Mouse (Mus musculus): ENCODE results near the gene Gm49394. TPM values are rescaled to one million over a fixed set of nuclear protein-coding genes. Genes with fewer than 3 reads are reported as not detected.

The Gm49394 gene
- not detected in 2 replicates for polyA plus RNA-seq (2015; fragmentation: Nextera tagmentation; extraction: Ambion mirVana)

DNA sequence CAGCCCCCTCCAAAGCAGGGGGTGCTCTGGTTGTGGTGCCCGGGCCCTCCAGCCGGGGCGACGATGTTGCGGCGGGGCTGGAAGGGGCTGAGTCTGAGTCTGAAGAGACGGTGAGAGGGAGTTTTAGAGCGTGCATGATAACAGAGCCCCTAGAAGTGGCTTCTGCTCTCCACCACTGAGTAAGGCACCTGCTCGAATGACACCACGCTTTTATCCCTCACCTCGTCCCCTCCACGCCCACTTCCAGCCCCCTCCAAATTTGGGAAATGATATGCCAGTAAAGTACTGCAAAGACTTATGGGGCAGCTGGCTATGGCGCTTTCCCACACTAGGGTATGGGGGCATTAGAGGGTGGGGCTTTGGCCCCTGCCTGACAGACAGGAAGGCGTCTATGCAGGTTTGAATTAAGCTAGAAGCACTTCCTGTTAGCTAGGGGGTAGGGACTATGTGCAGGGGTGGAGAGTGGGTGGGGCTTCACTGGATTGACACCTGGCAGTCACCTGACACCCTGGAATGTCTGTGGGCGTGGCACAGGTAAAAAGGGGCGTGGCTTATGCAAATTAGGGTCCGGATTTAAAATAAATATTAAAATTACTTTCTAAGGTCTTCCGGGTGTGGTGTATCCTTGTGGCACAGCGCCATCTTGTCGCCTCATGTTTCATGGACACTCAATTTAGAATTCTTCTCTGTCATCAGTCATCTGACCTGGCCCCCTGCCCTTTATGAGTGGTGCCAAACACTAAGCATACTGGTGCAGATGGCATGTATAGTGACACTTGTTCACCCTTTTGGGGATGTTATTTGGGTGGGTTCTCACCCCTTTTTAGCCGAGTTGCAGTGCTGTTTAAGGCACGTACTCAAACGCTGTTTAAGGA is at the start of gene Gm49394:
TSS of gene Gm49394 (minus strand) at position 192 of the 875 bp plus-strand sequence.

DNA sequence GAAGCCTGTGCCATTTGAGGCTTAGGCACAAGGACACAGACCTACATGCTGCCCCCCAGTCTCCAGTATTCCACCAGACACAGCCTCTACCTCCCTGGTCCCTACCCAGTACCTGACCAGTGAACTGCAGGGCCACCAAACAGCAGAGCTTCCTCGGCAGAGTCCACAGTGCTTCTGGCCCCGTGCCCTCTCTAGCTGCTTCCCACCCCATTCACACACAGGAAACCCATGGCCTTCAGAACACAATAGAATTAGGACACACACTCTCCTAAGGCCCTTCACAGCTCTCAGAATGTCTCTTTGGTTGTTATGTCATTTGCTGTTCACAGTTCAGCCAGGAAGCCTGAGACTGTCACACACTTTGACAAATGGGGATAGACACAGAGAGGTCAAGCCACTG is 3.1 kb downstream of the Gm49394 start, which contains the start of gene Igf2:
TSS of gene Igf2 (minus strand) at position 158 of the 400 bp plus-strand sequence.

MicroRNAs within 50 kb of the gene (microRNA counts, 519-probe panel; counts per million panel counts)
- 40.5 counts per million for microRNA mmu-miR-483

Small RNA genes lying within 50 kb of the gene (microRNA-seq; reads per million reads assigned to microRNA genes)
- gene Mir483, result 337 reads per million, percentile 62 among the genes with 10 or more reads in this experiment

Other genes starting within 250 kb of the Gm49394 start
- 0.35 TPM in 1 of 2 replicates, not detected in the other for gene Syt8, start 235.1 kb downstream of the Gm49394 start, polyA plus RNA-seq (2015; fragmentation: Nextera tagmentation; extraction: Ambion mirVana)
- gene Tnni2, start 228.1 kb downstream of the Gm49394 start, polyA plus RNA-seq (2015; fragmentation: Nextera tagmentation; extraction: Ambion mirVana), result 4.1 and 5.3 TPM in 2 replicates
- 9.9 and 11.5 TPM in 2 replicates for gene Lsp1, start 209.1 kb downstream of the Gm49394 start, polyA plus RNA-seq (2015; fragmentation: Nextera tagmentation; extraction: Ambion mirVana)
- gene Tnnt3, start 171.1 kb downstream of the Gm49394 start, polyA plus RNA-seq (2015; fragmentation: Nextera tagmentation; extraction: Ambion mirVana), result 5.2 and 7.0 TPM in 2 replicates
- gene Mrpl23, start 137.3 kb downstream of the Gm49394 start, polyA plus RNA-seq (2015; fragmentation: Nextera tagmentation; extraction: Ambion mirVana), result 27.4 and 27.9 TPM in 2 replicates
- 345 and 478 TPM in 2 replicates for gene Igf2, start 3.1 kb downstream of the Gm49394 start, polyA plus RNA-seq (2015; fragmentation: Nextera tagmentation; extraction: Ambion mirVana)
- 0.65 TPM in 1 of 2 replicates, not detected in the other for gene Ins2, start 73.4 kb upstream of the Gm49394 start, polyA plus RNA-seq (2015; fragmentation: Nextera tagmentation; extraction: Ambion mirVana)

Data from neural tube, postnatal 0 days (tissue).